8 mouse cellular contexts compared by ENCODE assay signal in the genomic region with DNA sequence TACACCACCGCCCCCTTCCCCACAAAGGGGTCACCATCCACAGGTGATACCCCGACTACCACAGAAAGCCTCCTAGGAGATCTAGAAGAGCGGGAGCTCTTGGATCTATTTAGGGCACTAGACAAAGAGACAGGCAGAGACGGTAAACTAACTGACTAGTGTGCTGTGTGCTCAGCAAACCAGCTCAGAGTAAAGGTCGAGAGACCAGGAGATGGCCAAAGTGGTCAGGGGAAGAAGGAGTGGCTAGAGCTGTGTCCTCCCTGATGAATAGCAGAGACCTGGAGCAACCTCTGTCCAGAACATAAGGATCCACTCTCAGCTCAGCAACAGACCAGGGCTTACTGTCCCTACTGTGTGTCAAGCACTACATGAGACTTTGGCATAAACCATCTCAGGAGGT. TPM values are rescaled to one million over a fixed set of nuclear protein-coding genes. Genes with fewer than 3 reads are reported as not detected.
DNase-seq lines count a peak whose midpoint lies in the region; ATAC-seq lines count a peak whose summit lies in the region.

Gene Rbp1, plus strand, starts transcription at position 306 of the 400 bp plus-strand sequence.

- no peaks in the 10 kb centered on the region for H3K36me3 ChIP-seq in lung, embryonic 16.5 days (ENCODE audit: control insufficient read depth, insufficient read depth, low read length)
- no peaks in the 10 kb centered on the region for H3K36me3 ChIP-seq in forebrain, embryonic 16.5 days (ENCODE audit: control insufficient read depth, insufficient read depth)
- H3K36me3 ChIP-seq in limb, embryonic 12.5 days, result no peaks in the 10 kb centered on the region
- H3K36me3 ChIP-seq in neural tube, embryonic 15.5 days, result no peaks in the 10 kb centered on the region

- no peak within 1 kb of the TSS for H3K4me2 ChIP-seq in lung, embryonic 16.5 days (ENCODE audit: low read depth, low read length)
- no peak within 1 kb of the TSS for H3K4me2 ChIP-seq in forebrain, embryonic 16.5 days (ENCODE audit: low read length)
- H3K4me2 ChIP-seq in limb, embryonic 12.5 days, result no peak within 1 kb of the TSS
- H3K4me2 ChIP-seq in neural tube, embryonic 15.5 days, result peak within 1 kb of the TSS; percentile 84

- peaks cover 24% of the 10 kb centered on the region for H3K4me1 ChIP-seq in lung, embryonic 16.5 days (replicated peaks; ENCODE audit: control insufficient read depth, insufficient read depth, low read length)
- peaks cover 21% of the 10 kb centered on the region for H3K4me1 ChIP-seq in forebrain, embryonic 16.5 days (replicated peaks; ENCODE audit: control insufficient read depth, insufficient read depth, low read length)
- H3K4me1 ChIP-seq in limb, embryonic 12.5 days (replicated peaks), result peaks cover 25% of the 10 kb centered on the region
- peaks cover 36% of the 10 kb centered on the region for H3K4me1 ChIP-seq in neural tube, embryonic 15.5 days

- no peak within 1 kb of the TSS for H3K27ac ChIP-seq in lung, embryonic 16.5 days (ENCODE audit: low read length)
- no peak within 1 kb of the TSS for H3K27ac ChIP-seq in forebrain, embryonic 16.5 days (ENCODE audit: low read length)
- H3K27ac ChIP-seq in limb, embryonic 12.5 days, result no peak within 1 kb of the TSS
- no peak within 1 kb of the TSS; the same call in 1 of the 2 replicates for H3K27ac ChIP-seq in neural tube, embryonic 15.5 days (replicated peaks)

- H3K27me3 ChIP-seq in lung, embryonic 16.5 days (ENCODE audit: control insufficient read depth, insufficient read depth, low read depth, low read length), result no peaks in the 10 kb centered on the region
- H3K27me3 ChIP-seq in forebrain, embryonic 16.5 days (replicated peaks; ENCODE audit: control insufficient read depth, insufficient read depth, low read length), result peaks cover 7% of the 10 kb centered on the region
- H3K27me3 ChIP-seq in limb, embryonic 12.5 days, result peaks cover 9% of the 10 kb centered on the region; the same call in 1 of the 2 replicates
- H3K27me3 ChIP-seq in neural tube, embryonic 15.5 days (replicated peaks), result peaks cover 2% of the 10 kb centered on the region; the same call in 1 of the 2 replicates

- no peak for DNase-seq in lung, postnatal 25 days (ENCODE audit: low spot score)
- DNase-seq in layer of hippocampus, adult 9-11 months, result no peak
- no peak for DNase-seq in cerebellum, adult 11 months

- H3K4me3 ChIP-seq in lung, embryonic 16.5 days (ENCODE audit: low read length), result no peak within 1 kb of the TSS
- H3K4me3 ChIP-seq in forebrain, embryonic 16.5 days (replicated peaks; ENCODE audit: low read length), result no peak within 1 kb of the TSS
- H3K4me3 ChIP-seq in limb, embryonic 12.5 days (replicated peaks), result no peak within 1 kb of the TSS
- peak within 1 kb of the TSS; percentile 57; the same call in 1 of the 2 replicates for H3K4me3 ChIP-seq in neural tube, embryonic 15.5 days (replicated peaks)

- no peaks in the 10 kb centered on the region for H3K9me3 ChIP-seq in lung, embryonic 16.5 days (ENCODE audit: control insufficient read depth, low read length)
- H3K9me3 ChIP-seq in forebrain, embryonic 16.5 days (ENCODE audit: control insufficient read depth, low read length), result no peaks in the 10 kb centered on the region
- no peaks in the 10 kb centered on the region for H3K9me3 ChIP-seq in limb, embryonic 12.5 days
- no peaks in the 10 kb centered on the region for H3K9me3 ChIP-seq in neural tube, embryonic 15.5 days (replicated peaks)

- 67% methylated on average over 5 of the region's 5 CpGs for WGBS in lung, embryonic 16.5 days
- WGBS in forebrain, embryonic 16.5 days, result 84% methylated on average over 5 of the region's 5 CpGs
- WGBS in limb, embryonic 12.5 days, result 87% methylated on average over 5 of the region's 5 CpGs
- WGBS in neural tube, embryonic 15.5 days, result 87% methylated on average over 5 of the region's 5 CpGs

- no peak within 1 kb of the TSS for H3K9ac ChIP-seq in lung, embryonic 16.5 days (ENCODE audit: low read length)
- H3K9ac ChIP-seq in forebrain, embryonic 16.5 days (replicated peaks; ENCODE audit: low read depth, low read length), result no peak within 1 kb of the TSS
- no peak within 1 kb of the TSS for H3K9ac ChIP-seq in limb, embryonic 12.5 days (replicated peaks)
- H3K9ac ChIP-seq in neural tube, embryonic 15.5 days (replicated peaks), result no peak within 1 kb of the TSS

- ATAC-seq in lung, embryonic 16.5 days (ENCODE audit: low read depth), result no peak
- ATAC-seq in forebrain, embryonic 16.5 days, result no peak
- ATAC-seq in limb, embryonic 12.5 days (ENCODE audit: insufficient number of reproducible peaks, insufficient read depth, low FRiP score, low TSS enrichment, low read depth), result no peak
- ATAC-seq in neural tube, embryonic 15.5 days (ENCODE audit: low FRiP score), result no peak
- no peak for ATAC-seq in CD4-positive, CD25-positive, alpha-beta regulatory T cell, adult 4 months

RNA-seq across cellular contexts. Expression of gene Rbp1, which starts in this region (rescaled TPM):
- 96.5 and 102 TPM in 2 replicates for polyA plus RNA-seq in lung, embryonic 16.5 days (2015; fragmentation: Nextera tagmentation; extraction: Ambion mirVana)
- 37.3 and 40.7 TPM in 2 replicates for polyA plus RNA-seq in forebrain, embryonic 16.5 days (2015; fragmentation: Nextera tagmentation; extraction: Ambion mirVana)
- polyA plus RNA-seq in limb, embryonic 12.5 days (2016; fragmentation: Nextera tagmentation; extraction: Ambion mirVana), result 34.9 and 35.0 TPM in 2 replicates
- polyA plus RNA-seq in neural tube, embryonic 15.5 days (2015; fragmentation: Nextera tagmentation; extraction: Ambion mirVana), result 67.5 and 74.8 TPM in 2 replicates
- polyA plus RNA-seq in CD4-positive, CD25-positive, alpha-beta regulatory T cell, adult 4 months (2017; shearing (Covaris generic)), result under 1 TPM in 1 of 2 experiments, not detected in 1; 0.29 TPM

Comparison
In these comparisons a context has a peak if more than half of its experiments do, and no peak if none do; other contexts are left out.
1. RNA of gene Rbp1 (polyA plus RNA-seq): 96.5 to 102 TPM in lung, embryonic 16.5 days, 67.5 to 74.8 TPM in neural tube, embryonic 15.5 days, 37.3 to 40.7 TPM in forebrain, embryonic 16.5 days and 34.9 to 35.0 TPM in limb, embryonic 12.5 days; 0.29 TPM in CD4-positive, CD25-positive, alpha-beta regulatory T cell, adult 4 months; every median in the first group is over 10 times any median in the second.